Mouse (Mus musculus): Measurements from ENCODE around the gene Neurl1b.
A peak's percentile ranks its signal among the peaks of the same experiment; 100 is the strongest.

Gene Neurl1b

GRCm38 (mm10) chr17:26414523-26415354 lies at the start of gene Neurl1b:
Gene Neurl1b (plus strand): TSS chr17:26414829.
- peak; percentile 67 for DNase-seq (ENCODE audit: low read depth, low spot score)

- no peak for DNase-seq (ENCODE audit: low read depth, low spot score)
Measured at GRCm38 (mm10) chr17:26366792-26367191, 47.8 kb upstream of the Neurl1b start.

GRCm38 (mm10) chr17:26368336-26368992 lies 46.2 kb upstream of the Neurl1b start:
- no peak for DNase-seq (ENCODE audit: low read depth, low spot score)

- DNase-seq (ENCODE audit: low read depth, low spot score): peak; percentile 71
Measured at GRCm38 (mm10) chr17:26370521-26371245, 43.9 kb upstream of the Neurl1b start.

- DNase-seq (ENCODE audit: low read depth, low spot score): no peak
Measured at GRCm38 (mm10) chr17:26371246-26371535, 43.4 kb upstream of the Neurl1b start.

GRCm38 (mm10) chr17:26373211-26373610 lies 41.4 kb upstream of the Neurl1b start:
- DNase-seq (ENCODE audit: low read depth, low spot score): no peak

GRCm38 (mm10) chr17:26376416-26376815 lies 38.2 kb upstream of the Neurl1b start:
- no peak for DNase-seq (ENCODE audit: low read depth, low spot score)

- no peak for DNase-seq (ENCODE audit: low read depth, low spot score)
Measured at GRCm38 (mm10) chr17:26376994-26377744, 37.5 kb upstream of the Neurl1b start.

GRCm38 (mm10) chr17:26380280-26380985 lies 34.2 kb upstream of the Neurl1b start:
- no peak for DNase-seq (ENCODE audit: low read depth, low spot score)

- DNase-seq (ENCODE audit: low read depth, low spot score): no peak
Measured at GRCm38 (mm10) chr17:26380986-26381446, 33.6 kb upstream of the Neurl1b start.

- no peak for DNase-seq (ENCODE audit: low read depth, low spot score)
Measured at GRCm38 (mm10) chr17:26381613-26382012, 33.0 kb upstream of the Neurl1b start.

GRCm38 (mm10) chr17:26382176-26382575 lies 32.5 kb upstream of the Neurl1b start:
- DNase-seq (ENCODE audit: low read depth, low spot score): no peak

GRCm38 (mm10) chr17:26382687-26383086 lies 31.9 kb upstream of the Neurl1b start:
- no peak for DNase-seq (ENCODE audit: low read depth, low spot score)

GRCm38 (mm10) chr17:26384111-26384510 lies 30.5 kb upstream of the Neurl1b start:
- no peak for DNase-seq (ENCODE audit: low read depth, low spot score)

- DNase-seq (ENCODE audit: low read depth, low spot score): no peak
Measured at GRCm38 (mm10) chr17:26385252-26386130, 29.1 kb upstream of the Neurl1b start.

- DNase-seq (ENCODE audit: low read depth, low spot score): no peak
Measured at GRCm38 (mm10) chr17:26386131-26386481, 28.5 kb upstream of the Neurl1b start.

GRCm38 (mm10) chr17:26388106-26388505 lies 26.5 kb upstream of the Neurl1b start:
- no peak for DNase-seq (ENCODE audit: low read depth, low spot score)

GRCm38 (mm10) chr17:26389241-26389640 lies 25.4 kb upstream of the Neurl1b start:
- no peak for DNase-seq (ENCODE audit: low read depth, low spot score)

- DNase-seq (ENCODE audit: low read depth, low spot score): no peak
Measured at GRCm38 (mm10) chr17:26390666-26391065, 24.0 kb upstream of the Neurl1b start.

GRCm38 (mm10) chr17:26392355-26392754 lies 22.3 kb upstream of the Neurl1b start:
- DNase-seq (ENCODE audit: low read depth, low spot score): no peak
